Mouse (Mus musculus) ovary, postnatal 36 days (tissue): ENCODE results near the gene Sdk1.

Source experiments
- DNase-seq: peaks from one replicate; pipeline ENCODE4 v3.0.0; 2022; ENCODE audit warnings: low spot score, mixed read lengths

The Sdk1 gene

GRCm38 (mm10) chr5:141447247-141447646 lies 206.0 kb downstream of the Sdk1 start:
- DNase-seq = no peak

- DNase-seq = no peak
Observed at GRCm38 (mm10) chr5:141463417-141463816, 222.1 kb downstream of the Sdk1 start.

- DNase-seq = no peak
Observed at GRCm38 (mm10) chr5:141468821-141469220, 227.5 kb downstream of the Sdk1 start.

- DNase-seq = no peak
Observed at GRCm38 (mm10) chr5:141505281-141505680, 264.0 kb downstream of the Sdk1 start.

- no peak for DNase-seq
Observed at GRCm38 (mm10) chr5:141506344-141506743, 265.1 kb downstream of the Sdk1 start.

GRCm38 (mm10) chr5:141524801-141525715 lies 283.8 kb downstream of the Sdk1 start:
- DNase-seq = no peak

- DNase-seq = no peak
Observed at GRCm38 (mm10) chr5:141540193-141540592, 298.9 kb downstream of the Sdk1 start.

- DNase-seq = no peak
Observed at GRCm38 (mm10) chr5:141542890-141543666, 301.8 kb downstream of the Sdk1 start.

- no peak for DNase-seq
Observed at GRCm38 (mm10) chr5:141553444-141553843, 312.2 kb downstream of the Sdk1 start.

- no peak for DNase-seq
Observed at GRCm38 (mm10) chr5:141558731-141559130, 317.4 kb downstream of the Sdk1 start.

GRCm38 (mm10) chr5:141560325-141560724 lies 319.0 kb downstream of the Sdk1 start:
- DNase-seq = no peak

- DNase-seq = no peak
Observed at GRCm38 (mm10) chr5:141561989-141562560, 320.8 kb downstream of the Sdk1 start.

GRCm38 (mm10) chr5:141564197-141564596 lies 322.9 kb downstream of the Sdk1 start:
- no peak for DNase-seq

- no peak for DNase-seq
Observed at GRCm38 (mm10) chr5:141568106-141568505, 326.8 kb downstream of the Sdk1 start.

GRCm38 (mm10) chr5:141570442-141570841 lies 329.2 kb downstream of the Sdk1 start:
- no peak for DNase-seq

- peak; percentile 21 for DNase-seq
Observed at GRCm38 (mm10) chr5:141574263-141574662, 333.0 kb downstream of the Sdk1 start.

- no peak for DNase-seq
Observed at GRCm38 (mm10) chr5:141591246-141591645, 350.0 kb downstream of the Sdk1 start.

GRCm38 (mm10) chr5:141612721-141613120 lies 371.4 kb downstream of the Sdk1 start:
- no peak for DNase-seq

GRCm38 (mm10) chr5:141615763-141616162 lies 374.5 kb downstream of the Sdk1 start:
- no peak for DNase-seq

- no peak for DNase-seq
Observed at GRCm38 (mm10) chr5:141617660-141618059, 376.4 kb downstream of the Sdk1 start.

- no peak for DNase-seq
Observed at GRCm38 (mm10) chr5:141625401-141625800, 384.1 kb downstream of the Sdk1 start.

GRCm38 (mm10) chr5:141631641-141632040 lies 390.4 kb downstream of the Sdk1 start:
- no peak for DNase-seq

- no peak for DNase-seq
Observed at GRCm38 (mm10) chr5:141633271-141633670, 392.0 kb downstream of the Sdk1 start.
